Mouse (Mus musculus): ENCODE measurements at regions not wholly inside any gene's neighbourhood (a gene's known extent, or its start where the extent isn't known, plus 50 kb on each side); places are given as distances from the start of the nearest gene placed in this dataset.

GRCm38 (mm10) chr17:52191064-52191682 lies 358.1 kb upstream of the Satb1 start:
- no peak for DNase-seq

GRCm38 (mm10) chr17:52182706-52183105 lies 349.6 kb upstream of the Satb1 start:
- DNase-seq, result peak; percentile 8

GRCm38 (mm10) chr17:52177996-52178395 lies 344.9 kb upstream of the Satb1 start:
- no peak for DNase-seq

- no peak for DNase-seq
Measured at GRCm38 (mm10) chr17:52168076-52168838, 335.2 kb upstream of the Satb1 start.

GRCm38 (mm10) chr17:52167658-52168057 lies 334.6 kb upstream of the Satb1 start:
- no peak for DNase-seq

GRCm38 (mm10) chr17:52165891-52166485 lies 332.9 kb upstream of the Satb1 start:
- DNase-seq, result no peak

- DNase-seq, result no peak
Measured at GRCm38 (mm10) chr17:52162559-52163397, 329.7 kb upstream of the Satb1 start.

- no peak for DNase-seq
Measured at GRCm38 (mm10) chr17:52150496-52150895, 317.4 kb upstream of the Satb1 start.

GRCm38 (mm10) chr17:52149834-52150233 lies 316.7 kb upstream of the Satb1 start:
- DNase-seq, result no peak

- DNase-seq, result no peak
Measured at GRCm38 (mm10) chr17:52149068-52149467, 316.0 kb upstream of the Satb1 start.

GRCm38 (mm10) chr17:52103891-52104290 lies 270.8 kb upstream of the Satb1 start:
- DNase-seq, result no peak

GRCm38 (mm10) chr17:52085834-52086233 lies 252.7 kb upstream of the Satb1 start:
- DNase-seq, result no peak

- no peak for DNase-seq
Measured at GRCm38 (mm10) chr17:52084455-52084854, 251.4 kb upstream of the Satb1 start.

GRCm38 (mm10) chr17:52079316-52079715 lies 246.2 kb upstream of the Satb1 start:
- no peak for DNase-seq

GRCm38 (mm10) chr17:52078496-52078895 lies 245.4 kb upstream of the Satb1 start:
- no peak for DNase-seq

- DNase-seq, result no peak
Measured at GRCm38 (mm10) chr17:52077951-52078350, 244.9 kb upstream of the Satb1 start.

- DNase-seq, result no peak
Measured at GRCm38 (mm10) chr17:52076746-52077145, 243.7 kb upstream of the Satb1 start.

GRCm38 (mm10) chr17:52067721-52068120 lies 234.6 kb upstream of the Satb1 start:
- no peak for DNase-seq

- no peak for DNase-seq
Measured at GRCm38 (mm10) chr17:52064618-52065017, 231.5 kb upstream of the Satb1 start.

- DNase-seq, result no peak
Measured at GRCm38 (mm10) chr17:52063121-52063520, 230.0 kb upstream of the Satb1 start.

- DNase-seq, result no peak
Measured at GRCm38 (mm10) chr17:52062096-52062665, 229.1 kb upstream of the Satb1 start.

GRCm38 (mm10) chr17:52036479-52036878 lies 203.4 kb upstream of the Satb1 start:
- no peak for DNase-seq

- no peak for DNase-seq
Measured at GRCm38 (mm10) chr17:52031079-52031478, 198.0 kb upstream of the Satb1 start.

Data from adrenal gland, adult 8-10 months (tissue).